Mouse (Mus musculus) G1E (cell line): ENCODE results near the gene Bcl2l12.

Experiments used
- CTCF ChIP-seq: IDR thresholded peaks from 2 replicates; pipeline ENCODE4 v1.5.1; 2012; ENCODE audit warnings: low read depth, low read length, inconsistent platforms, mixed read lengths
- GATA1 ChIP-seq: IDR thresholded peaks from 2 replicates; pipeline ENCODE4 v1.6.1; 2012; ENCODE audit warnings: borderline replicate concordance, low read length, inconsistent platforms, mixed read lengths

DNA sequence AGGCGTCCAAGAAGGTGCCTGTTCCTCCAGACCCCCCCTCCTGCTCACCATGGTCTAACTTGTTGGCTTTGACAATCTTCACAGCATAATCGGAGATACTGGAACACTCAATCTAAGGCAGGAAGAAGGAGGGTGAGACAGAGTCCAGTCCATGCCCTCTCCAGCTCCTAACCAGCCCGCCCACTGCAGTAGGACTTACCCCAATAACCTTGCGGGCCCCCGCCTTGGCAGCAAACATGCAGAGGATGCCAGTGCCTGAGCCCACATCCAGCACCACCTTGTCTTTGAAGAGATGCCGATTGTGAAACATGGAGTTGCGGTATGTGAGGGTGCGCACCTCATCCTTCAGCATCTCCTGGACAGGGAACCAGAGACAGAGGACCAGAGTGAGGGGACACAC lies 17.0 kb downstream of the Bcl2l12 start:
- TF ChIP-seq CTCF: no peak
- no peak for TF ChIP-seq GATA1
